ENCODE assay signal across 10 mouse cellular contexts in the genomic region with DNA sequence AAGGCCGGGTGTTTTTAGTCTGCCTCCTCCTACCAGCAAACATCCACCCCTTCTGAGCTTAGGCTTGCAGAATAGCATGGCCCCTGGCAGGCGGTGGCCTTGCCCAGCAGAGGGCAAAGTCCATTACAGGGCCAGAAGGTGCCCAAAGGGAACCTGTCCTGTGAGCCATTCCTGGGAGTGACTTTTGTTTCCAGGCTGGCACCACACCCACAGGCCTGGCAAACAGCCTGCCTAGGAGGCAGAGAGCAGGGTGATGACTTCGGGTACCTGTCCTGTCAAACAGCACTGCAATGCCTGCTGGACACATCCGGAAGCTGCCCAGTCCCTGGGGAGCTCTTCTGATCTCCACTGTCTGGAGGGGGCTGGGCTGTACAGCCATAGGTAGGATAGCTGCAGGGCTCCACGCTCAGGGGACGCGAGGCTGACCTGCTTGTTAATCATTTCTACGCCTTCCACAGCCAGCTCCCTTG. TPM values are rescaled to one million over a fixed set of nuclear protein-coding genes. Genes with fewer than 3 reads are reported as not detected.
A peak's percentile ranks its signal among the peaks of the same experiment; 100 is the strongest.
DNase-seq lines count a peak whose midpoint lies in the region; ATAC-seq lines count a peak whose summit lies in the region.
"Had no signal": no experiment of that assay in that cellular context is flagged by ENCODE, and none has a peak within 500 bp of the region (broad histone marks: within the 10 kb centered on the region; RNA-seq: fewer than 3 reads in every experiment).

No protein-coding gene starts in this region.

- DNase-seq in heart, embryonic 10.5 days (ENCODE audit: low spot score) = no peak
- no peak for DNase-seq in heart, adult 9 months (ENCODE audit: low spot score in 2 of 2)
- DNase-seq in embryo, embryonic 10.5 days (ENCODE audit: low spot score) = peak; percentile 36
- DNase-seq in kidney, adult 8-10 months = peak; percentile 91 to 92
- no peak for DNase-seq in layer of hippocampus, adult 9-10 months (ENCODE audit: low spot score)
- DNase-seq in urinary bladder, postnatal 4 days (ENCODE audit: low spot score in 2 of 2) = no peak
- DNase-seq in T-cell, adult 2 months (ENCODE audit: low spot score) = no peak

- 47% methylated on average over 8 of the region's 8 CpGs for WGBS in heart, embryonic 10.5 days
- 46% methylated on average over 8 of the region's 8 CpGs for WGBS in liver, embryonic 12.5 days (ENCODE audit: insufficient replicate concordance)

- H3K9ac ChIP-seq in liver, embryonic 12.5 days = no peak overlapping the region

- no peak overlapping the region for H3K4me2 ChIP-seq in liver, embryonic 12.5 days

- peak; percentile 65 for ATAC-seq in liver, embryonic 12.5 days

- H3K36me3 ChIP-seq in heart, embryonic 10.5 days = no peaks in the 10 kb centered on the region
- no peaks in the 10 kb centered on the region for H3K36me3 ChIP-seq in liver, embryonic 12.5 days

- H3K4me1 ChIP-seq in heart, embryonic 10.5 days = peaks cover 50% of the 10 kb centered on the region
- H3K4me1 ChIP-seq in liver, embryonic 12.5 days = 0 out of 2 replicates have a peak, but pooled peaks cover 9% of the 10 kb centered on the region

- no peak overlapping the region for H3K4me3 ChIP-seq in heart, embryonic 10.5 days
- no peak overlapping the region for H3K4me3 ChIP-seq in liver, embryonic 12.5 days

- peaks cover 37% of the 10 kb centered on the region for H3K27me3 ChIP-seq in heart, embryonic 10.5 days (ENCODE audit: insufficient read depth, poor library complexity, severe bottlenecking)
- peaks cover 28% of the 10 kb centered on the region for H3K27me3 ChIP-seq in liver, embryonic 12.5 days (replicated peaks)

- H3K9me3 ChIP-seq in heart, embryonic 10.5 days = no peaks in the 10 kb centered on the region
- H3K9me3 ChIP-seq in liver, embryonic 12.5 days (replicated peaks) = no peaks in the 10 kb centered on the region

- peak overlapping the region; percentile 77 for H3K27ac ChIP-seq in heart, embryonic 10.5 days
- peak overlapping the region; percentile 62 for H3K27ac ChIP-seq in liver, embryonic 12.5 days

RNA-seq across cellular contexts. Expression of a gene that starts 7.2 kb away (rescaled TPM):
- polyA plus RNA-seq in heart, embryonic 10.5 days (2016; fragmentation: Nextera tagmentation; extraction: Ambion mirVana) = 3.3 and 7.4 TPM in 2 replicates
- 3.9 and 4.5 TPM in 2 replicates for polyA plus RNA-seq in liver, embryonic 12.5 days (2016; fragmentation: Nextera tagmentation; extraction: Ambion mirVana)

RNA-seq across cellular contexts. Expression of a gene that starts 41.6 kb away (rescaled TPM):
- not detected in 2 replicates for polyA plus RNA-seq in heart, embryonic 10.5 days (2016; fragmentation: Nextera tagmentation; extraction: Ambion mirVana)
- polyA plus RNA-seq in liver, embryonic 12.5 days (2016; fragmentation: Nextera tagmentation; extraction: Ambion mirVana) = not detected in 2 replicates
- polyA plus RNA-seq: embryonic facial prominence, embryonic 14.5 days; neural tube, embryonic 14.5 days had no signal

Comparison
In these comparisons a context has a peak if more than half of its experiments do, and no peak if none do; other contexts are left out.
1. DNase-seq: peak in embryo, embryonic 10.5 days (single experiment) and kidney, adult 8-10 months (2 of 2); none in heart, embryonic 10.5 days (single experiment), heart, adult 9 months (0 of 2), layer of hippocampus, adult 9-10 months (single experiment), urinary bladder, postnatal 4 days (0 of 2) and T-cell, adult 2 months (single experiment).